Mouse (Mus musculus) heart, postnatal 0 days (tissue): ENCODE data around the gene Prrc2a. TPM values are rescaled to one million over a fixed set of nuclear protein-coding genes. Genes with fewer than 3 reads are reported as not detected.

Experiments used
- ATAC-seq: fragments of 200-750 bp; cut with Nextera tagmentation; 2 replicates; pipeline ENCODE4 v1.8.0; 2017; ENCODE audit warnings: low read depth, moderate number of reproducible peaks, moderate library complexity; ENCODE audit not compliant: insufficient read depth
- DNase-seq: peaks from one replicate; pipeline ENCODE4 v3.0.0-alpha.2; 2016; ENCODE audit warnings: low spot score
- H3K27ac ChIP-seq: fragments of 300-500 bp; sonication (generic); 2 replicates; pipeline ENCODE4 v1.5.1; 2014; ENCODE audit warnings: low read depth, mild to moderate bottlenecking
- H3K27me3 ChIP-seq: fragments of 300-500 bp; sonication (generic); 2 replicates; pipeline ENCODE4 v1.6.1; 2014; ENCODE audit warnings: low read length, mixed read lengths; ENCODE audit not compliant: control insufficient read depth, insufficient read depth
- H3K36me3 ChIP-seq: fragments of 300-500 bp; sonication (generic); replicated peaks from 2 replicates; pipeline ENCODE4 v1.6.1; 2014; ENCODE audit warnings: low read length, mixed read lengths; ENCODE audit not compliant: control insufficient read depth, insufficient read depth
- H3K4me1 ChIP-seq: fragments of 300-500 bp; sonication (generic); 2 replicates; pipeline ENCODE4 v1.6.1; 2014; ENCODE audit warnings: antibody characterized with exemption; ENCODE audit not compliant: control insufficient read depth, insufficient read depth
- H3K4me2 ChIP-seq: fragments of 300-500 bp; sonication (generic); 2 replicates; pipeline ENCODE4 v1.6.1; 2014; ENCODE audit warnings: low read depth, mild to moderate bottlenecking, low read length, moderate library complexity
- H3K4me3 ChIP-seq: fragments of 300-500 bp; sonication (generic); 2 replicates; pipeline ENCODE4 v1.5.1; 2014; ENCODE audit warnings: low read depth, low read length
- H3K9ac ChIP-seq: fragments of 300-500 bp; sonication (generic); replicated peaks from 2 replicates; pipeline ENCODE4 v1.6.1; 2014; ENCODE audit warnings: low read depth, low read length, mixed read lengths
- H3K9me3 ChIP-seq: fragments of 300-500 bp; sonication (generic); replicated peaks from 2 replicates; pipeline ENCODE4 v1.6.1; 2016; ENCODE audit warnings: low read length; ENCODE audit not compliant: control insufficient read depth
- CTCF ChIP-seq: IDR thresholded peaks from 2 replicates; pipeline ENCODE4 v1.5.1; 2016; ENCODE audit warnings: antibody characterized with exemption, control low read depth, low read depth
- EP300 ChIP-seq: IDR thresholded peaks from 2 replicates; pipeline ENCODE4 v1.6.1; 2016; ENCODE audit warnings: antibody characterized with exemption, low read depth
- WGBS: fragments of 180-500 bp; shearing (Covaris S2); extraction: QIAGEN DNeasy Blood & Tissue Kit; methylation state at CpG from one replicate; pipeline ENCODE4 v1.1.7; 2014; 5-methylcytosine and 5-hydroxymethylcytosine counted together
- polyA plus RNA-seq: library from polyadenylated mRNA; unstranded; fragments of >200 nt; fragmentation: Nextera tagmentation; extraction: Ambion mirVana; gene quantifications from 2 replicates; pipeline ENCODE4 v1.2.1, GENCODE M21; 2015
- total RNA-seq: library from RNA; depleted of rRNA; stranded (reverse); fragments of >200 nt; gene quantifications from 2 replicates; pipeline ENCODE4 v1.2.3, GENCODE M21; 2014; ENCODE audit warnings: low replicate concordance

The Prrc2a gene
- total and polyA plus RNA-seq, 2 experiments from 2014 or later: 60.7 to 99.2 TPM

DNA sequence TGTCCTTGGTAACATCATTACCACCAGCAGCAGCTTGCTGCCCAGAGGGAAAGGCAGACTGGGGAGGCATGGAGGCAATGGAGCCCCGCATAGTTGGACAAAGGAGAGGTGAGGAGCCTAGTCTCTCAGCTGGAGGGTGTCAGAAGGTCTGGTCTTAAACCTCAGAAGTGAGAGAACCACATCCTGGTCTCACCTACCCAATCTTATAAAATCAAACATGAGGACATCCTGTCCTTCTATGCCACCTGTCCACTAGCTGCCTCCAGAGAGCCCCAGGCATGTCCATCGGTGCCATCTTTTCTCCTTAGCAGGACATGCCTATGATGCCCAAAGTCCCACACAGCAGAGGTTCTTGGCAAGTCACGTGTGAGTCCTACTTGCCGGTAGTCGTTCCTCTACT is 15.4 kb upstream of the Prrc2a start:
- Histone ChIP-seq H3K4me3 (no peak overlapping the region), H3K9me3 (no peaks in the 10 kb centered on the region), H3K4me1 (no peaks in the 10 kb centered on the region), H3K27ac (no peak overlapping the region), H3K36me3 (no peaks in the 10 kb centered on the region), H3K9ac (no peak overlapping the region), H3K4me2 (no peak overlapping the region), H3K27me3 (no peaks in the 10 kb centered on the region)
- WGBS: 78% methylated on average over 5 of the region's 5 CpGs
- DNase-seq (no peak), ATAC-seq (no peak)
- TF ChIP-seq CTCF (no peak), EP300 (no peak)

- no peak overlapping the region for H3K9ac ChIP-seq
- DNase-seq: peak; percentile 81
- H3K4me3 ChIP-seq: no peak overlapping the region
- H3K27me3 ChIP-seq: no peaks in the 10 kb centered on the region
- H3K9me3 ChIP-seq: no peaks in the 10 kb centered on the region
- H3K36me3 ChIP-seq: no peaks in the 10 kb centered on the region
- ATAC-seq: peak; percentile 71
- 6% methylated on average over 5 of the region's 5 CpGs for WGBS
- H3K4me1 ChIP-seq: no peaks in the 10 kb centered on the region
- H3K27ac ChIP-seq: no peak overlapping the region
- H3K4me2 ChIP-seq: no peak overlapping the region
- TF ChIP-seq CTCF: peak; percentile 86
- no peak for TF ChIP-seq EP300
Measured at GRCm38 (mm10) chr17:35178528-35178927, 13.8 kb upstream of the Prrc2a start.

- Histone ChIP-seq H3K4me1 (no peaks in the 10 kb centered on the region), H3K9me3 (no peaks in the 10 kb centered on the region), H3K9ac (no peak within 1 kb of the TSS), H3K36me3 (no peaks in the 10 kb centered on the region), H3K4me3 (no peak within 1 kb of the TSS), H3K27ac (no peak within 1 kb of the TSS), H3K27me3 (no peaks in the 10 kb centered on the region), H3K4me2 (no peak within 1 kb of the TSS)
- no peak for TF ChIP-seq EP300
- no peak for TF ChIP-seq CTCF
- DNase-seq (no peak), ATAC-seq (no peak)
- 70% methylated on average over 2 of the region's 2 CpGs for WGBS
Measured at GRCm38 (mm10) chr17:35175968-35176367, 11.3 kb upstream of the Prrc2a start, which contains the start of gene Aif1. Aif1 (minus strand) TSS chr17:35176068.

- WGBS: 75% methylated on average over 6 of the region's 6 CpGs
- DNase-seq: no peak
Measured at GRCm38 (mm10) chr17:35175382-35175781, 10.7 kb upstream of the Prrc2a start.

DNA sequence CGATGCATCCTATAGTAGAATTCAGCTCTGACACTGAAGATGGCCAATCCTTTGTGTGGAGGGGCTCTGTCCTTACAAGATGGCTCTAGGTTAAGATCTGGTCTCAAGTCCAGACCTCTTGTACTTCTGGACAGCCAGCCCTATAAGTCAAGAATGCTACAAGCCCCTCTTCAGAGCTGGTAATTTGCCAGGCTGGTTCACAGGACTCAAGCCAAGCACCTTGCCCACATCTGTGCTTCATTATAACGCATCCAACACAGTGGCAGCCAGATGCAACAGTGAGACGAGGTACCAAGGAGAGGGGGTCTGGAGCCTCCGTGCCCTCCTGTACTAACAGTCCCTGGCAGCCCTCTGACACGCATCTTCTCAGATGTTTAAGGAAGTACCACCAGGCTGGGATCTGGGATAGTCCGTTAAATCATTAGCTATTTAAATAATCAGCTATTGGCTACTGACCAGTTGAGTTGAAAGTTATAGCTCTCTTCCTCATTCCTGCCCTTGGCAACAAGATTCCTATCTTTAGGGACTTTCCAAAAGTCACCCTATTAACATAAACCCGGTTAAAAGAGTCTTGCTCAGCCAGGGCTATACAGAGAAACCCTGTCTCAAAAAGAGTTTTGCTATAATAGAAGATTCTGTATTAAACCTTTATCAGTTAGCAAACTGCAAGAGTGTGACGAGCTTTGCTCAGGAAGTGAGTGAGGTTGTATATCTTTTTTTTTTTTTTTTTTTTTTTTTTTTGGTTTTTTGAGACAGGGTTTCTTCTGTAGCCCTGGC is 9.7 kb upstream of the Prrc2a start:
- DNase-seq (no peak), ATAC-seq (no peak)
- TF ChIP-seq EP300 (no peak), CTCF (no peak)

More at GRCm38 (mm10) chr17:35175382-35175781, 10.7 kb upstream of the Prrc2a start:
- no peak overlapping the region for H3K9ac ChIP-seq
- H3K4me1 ChIP-seq: no peaks in the 10 kb centered on the region
- H3K27ac ChIP-seq: no peak overlapping the region
- no peak for ATAC-seq
- no peak for TF ChIP-seq EP300
- no peak for TF ChIP-seq CTCF
- H3K27me3 ChIP-seq: no peaks in the 10 kb centered on the region
- H3K9me3 ChIP-seq: no peaks in the 10 kb centered on the region
- H3K4me2 ChIP-seq: no peak overlapping the region
- no peak overlapping the region for H3K4me3 ChIP-seq
- no peaks in the 10 kb centered on the region for H3K36me3 ChIP-seq

GRCm38 (mm10) chr17:35173329-35173728 is 8.6 kb upstream of the Prrc2a start:
- WGBS: 52% methylated on average over 3 of the region's 3 CpGs

More for the DNA sequence above, 9.7 kb upstream of the Prrc2a start:
- Histone ChIP-seq H3K9ac (no peak overlapping the region), H3K27me3 (no peaks in the 10 kb centered on the region), H3K9me3 (no peaks in the 10 kb centered on the region), H3K4me3 (no peak overlapping the region), H3K36me3 (no peaks in the 10 kb centered on the region), H3K4me1 (no peaks in the 10 kb centered on the region), H3K27ac (no peak overlapping the region), H3K4me2 (no peak overlapping the region)
- 59% methylated on average over 8 of the region's 8 CpGs for WGBS

More at GRCm38 (mm10) chr17:35173329-35173728, 8.6 kb upstream of the Prrc2a start:
- H3K9ac ChIP-seq: no peak overlapping the region
- H3K36me3 ChIP-seq: no peaks in the 10 kb centered on the region
- DNase-seq (no peak), ATAC-seq (no peak)
- peak overlapping the region; percentile 25; the same call in 1 of the 2 replicates for H3K27ac ChIP-seq
- no peak overlapping the region for H3K4me3 ChIP-seq
- TF ChIP-seq CTCF (no peak), EP300 (no peak)
- no peaks in the 10 kb centered on the region for H3K27me3 ChIP-seq
- no peaks in the 10 kb centered on the region for H3K4me1 ChIP-seq
- H3K9me3 ChIP-seq: no peaks in the 10 kb centered on the region
- no peak overlapping the region for H3K4me2 ChIP-seq
